Mouse (Mus musculus) olfactory bulb, adult 2 months (tissue): ENCODE results near the gene Muc4.

Source experiments
- CTCF ChIP-seq: fragments of 200-500 bp; IDR thresholded peaks from 2 replicates; pipeline ENCODE4 v1.5.1; 2012; ENCODE audit warnings: low read depth, mild to moderate bottlenecking, low read length, moderate library complexity; ENCODE audit not compliant: insufficient read depth
- POLR2A ChIP-seq: fragments of 200-500 bp; IDR thresholded peaks from 2 replicates; pipeline ENCODE4 v1.6.1; 2012; ENCODE audit warnings: mild to moderate bottlenecking, low read depth, low read length, moderate library complexity; ENCODE audit not compliant: insufficient read depth

DNA sequence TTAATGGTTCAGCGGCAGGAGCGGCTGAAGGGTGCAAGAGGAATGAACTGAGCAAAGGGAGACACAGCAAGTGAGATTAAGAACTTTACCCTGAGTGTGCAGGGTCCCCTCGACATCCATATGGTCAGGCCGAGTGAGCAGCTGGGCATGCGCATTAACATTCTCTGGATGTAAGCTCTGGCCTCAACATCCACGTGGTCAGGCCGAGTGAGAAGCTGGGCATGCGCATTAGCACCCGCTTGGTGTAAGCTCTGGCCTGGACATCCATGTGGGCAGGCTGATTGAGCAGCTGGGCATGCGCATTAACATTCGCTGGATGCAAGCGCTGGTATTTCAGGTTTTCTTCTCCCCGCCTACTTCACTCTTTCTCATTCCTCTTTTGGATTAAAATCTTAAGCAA, 49.2 kb downstream of the Muc4 start:
- no peak for TF ChIP-seq CTCF
- TF ChIP-seq POLR2A = no peak
